Mouse (Mus musculus) embryo, embryonic 10 days (tissue): ENCODE results near the gene Cep250.
A peak's percentile ranks its signal among the peaks of the same experiment; 100 is the strongest.

Source experiments
- DNase-seq: peaks from one replicate; pipeline ENCODE4 v3.0.0-alpha.2; 2015; ENCODE audit warnings: low spot score

The Cep250 gene

DNA sequence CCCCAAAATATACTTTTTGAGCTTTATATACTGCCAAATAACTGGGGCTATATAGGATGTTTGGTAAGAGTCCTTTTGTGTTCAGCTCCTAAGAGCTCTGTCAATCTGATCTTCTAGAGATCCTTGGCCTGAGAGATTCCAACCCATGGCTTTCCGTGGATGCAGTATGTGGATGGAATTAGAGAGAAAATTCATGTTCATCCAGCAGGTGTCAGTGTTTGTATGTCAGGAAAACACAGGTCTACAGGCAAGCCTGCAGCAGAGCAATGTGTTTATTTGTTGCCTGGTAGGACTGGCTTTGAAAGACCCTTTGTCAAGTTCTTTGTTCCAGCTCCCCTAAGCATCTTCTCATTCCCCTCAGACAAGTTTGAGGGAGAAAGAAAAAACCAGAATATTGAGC lies 6.7 kb downstream of the Cep250 start:
- peak; percentile 58 for DNase-seq

DNA sequence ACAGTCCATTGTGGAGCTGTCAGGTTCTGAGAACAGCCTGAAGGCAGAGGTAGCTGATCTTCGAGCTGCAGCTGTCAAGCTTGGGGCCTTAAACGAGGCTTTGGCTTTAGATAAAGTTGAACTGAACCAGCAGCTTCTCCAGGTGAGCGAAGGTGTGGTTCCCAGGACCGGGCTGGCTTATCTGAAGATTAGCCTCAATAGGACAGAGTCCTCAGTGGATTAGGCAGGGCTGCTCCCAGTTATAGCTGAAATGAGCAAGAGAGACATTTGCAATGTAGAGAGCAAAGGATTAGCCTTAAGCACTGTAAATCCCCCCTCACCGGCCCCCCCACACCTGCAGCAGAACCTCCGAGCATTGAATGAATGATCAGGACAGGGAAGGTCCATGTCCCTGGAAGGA lies 17.1 kb downstream of the Cep250 start:
- no peak for DNase-seq

DNA sequence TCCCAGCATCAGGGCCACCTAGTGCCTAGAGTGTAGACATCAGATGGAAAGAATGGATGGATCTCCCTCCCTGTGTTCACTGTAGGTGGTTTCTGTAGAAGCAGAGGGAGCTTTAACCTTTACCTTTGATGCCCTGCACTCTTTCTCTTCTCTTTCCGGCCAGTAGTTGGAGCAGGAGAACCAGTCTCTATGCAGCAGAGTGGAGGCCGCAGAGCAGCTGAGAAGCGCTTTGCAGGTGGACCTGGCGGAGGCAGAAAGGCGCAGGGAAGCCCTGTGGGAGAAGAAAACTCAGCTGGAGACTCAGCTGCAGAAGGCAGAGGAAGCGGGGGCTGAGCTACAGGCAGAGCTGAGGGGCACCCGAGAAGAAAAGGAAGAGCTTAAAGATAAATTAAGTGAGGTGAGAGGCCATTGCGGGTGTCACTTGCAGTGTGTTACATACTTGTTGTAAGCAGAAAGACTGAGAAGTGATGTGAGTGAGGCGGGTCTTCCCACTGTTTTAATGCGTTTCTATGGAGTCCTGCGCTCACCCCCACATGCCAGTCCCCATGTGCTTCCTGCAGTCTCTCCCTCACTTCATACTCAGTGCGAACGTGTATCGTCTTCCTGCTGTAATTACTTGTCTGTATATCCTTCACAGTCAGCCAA lies 18.0 kb downstream of the Cep250 start:
- no peak for DNase-seq

DNA sequence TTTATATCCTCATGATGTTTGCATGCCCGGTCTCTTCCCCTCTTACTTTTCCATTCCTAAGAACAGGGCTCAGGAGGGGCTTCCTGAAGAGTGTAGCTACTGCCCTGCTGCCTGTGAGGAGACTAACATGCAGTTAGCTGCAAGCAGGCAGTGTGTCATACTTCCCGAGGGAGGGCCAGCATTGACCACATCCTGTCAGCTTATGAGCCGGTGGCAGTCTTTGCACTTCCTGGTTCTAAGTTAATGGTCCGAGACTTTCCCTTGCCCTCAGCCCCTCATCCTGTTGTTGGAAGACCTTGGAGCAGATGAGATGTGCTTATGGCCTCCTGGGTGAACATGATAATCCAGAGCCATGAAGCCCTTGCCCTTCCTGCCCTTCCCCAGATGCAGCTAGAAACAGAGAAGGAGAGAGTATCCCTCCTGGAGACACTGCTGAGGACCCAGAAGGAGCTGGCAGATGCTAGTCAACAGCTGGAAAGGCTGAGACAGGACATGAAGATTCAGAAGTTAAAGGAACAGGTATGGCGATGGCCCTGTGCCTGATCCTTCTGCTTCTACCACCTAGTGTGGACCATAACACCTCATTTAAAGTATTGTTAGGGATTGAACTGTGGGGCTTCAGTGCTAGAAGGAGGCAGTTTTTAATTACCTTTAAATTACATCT lies 23.2 kb downstream of the Cep250 start:
- no peak for DNase-seq

DNA sequence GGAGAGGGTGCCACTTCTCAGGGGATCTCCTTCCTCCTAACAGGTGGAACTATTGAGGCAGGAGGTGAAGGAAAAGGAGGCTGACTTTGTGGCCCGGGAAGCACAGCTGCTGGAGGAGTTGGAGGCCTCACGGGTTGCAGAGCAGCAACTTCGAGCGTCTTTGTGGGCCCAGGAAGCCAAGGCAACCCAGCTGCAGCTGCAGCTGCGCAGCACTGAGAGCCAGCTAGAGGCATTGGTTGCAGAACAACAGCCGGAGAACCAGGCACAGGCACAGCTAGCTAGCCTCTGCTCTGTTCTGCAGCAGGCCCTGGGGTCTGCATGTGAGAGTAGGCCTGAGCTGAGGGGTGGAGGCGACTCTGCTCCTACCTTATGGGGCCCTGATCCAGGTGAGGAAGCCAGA lies 29.5 kb downstream of the Cep250 start:
- no peak for DNase-seq

DNA sequence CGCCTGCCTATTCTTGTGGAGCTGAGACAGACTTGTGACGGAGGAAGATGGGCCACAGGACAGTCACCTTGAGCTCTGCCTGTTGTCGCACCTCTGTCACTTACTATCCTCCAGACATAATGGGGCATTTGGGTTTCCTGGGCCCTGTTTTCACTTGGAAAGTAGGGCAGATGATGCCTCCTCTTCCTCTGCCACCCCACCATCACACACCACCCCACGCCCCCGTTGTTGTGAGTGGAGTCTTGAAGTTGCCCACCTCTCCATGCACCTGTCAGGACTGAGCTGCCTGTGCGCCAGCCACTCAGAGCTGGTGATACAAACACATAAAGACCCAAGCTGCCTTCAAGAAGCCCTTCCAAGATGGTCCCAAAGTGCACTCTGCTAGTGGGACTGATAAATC lies 30.9 kb downstream of the Cep250 start:
- DNase-seq: no peak

DNA sequence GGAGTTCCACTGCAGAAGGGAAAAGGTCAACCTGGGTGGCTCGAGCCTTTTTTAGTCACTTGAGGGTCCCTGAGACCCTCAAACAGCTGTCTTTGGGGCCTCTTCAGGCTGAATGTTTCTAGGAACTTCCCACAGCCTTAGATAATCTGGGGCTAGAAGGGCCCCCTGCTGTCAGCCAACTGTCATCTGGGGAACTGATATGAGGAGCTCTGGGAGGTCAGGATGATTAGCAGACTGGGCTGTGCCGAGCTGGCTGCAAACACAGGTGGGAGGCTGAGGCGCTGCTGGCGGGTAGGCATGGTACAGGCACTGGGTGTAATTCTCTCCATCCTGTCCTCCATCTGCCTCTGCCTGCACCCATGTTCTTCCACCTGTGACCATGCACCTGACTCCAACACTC lies 32.8 kb downstream of the Cep250 start:
- no peak for DNase-seq

DNA sequence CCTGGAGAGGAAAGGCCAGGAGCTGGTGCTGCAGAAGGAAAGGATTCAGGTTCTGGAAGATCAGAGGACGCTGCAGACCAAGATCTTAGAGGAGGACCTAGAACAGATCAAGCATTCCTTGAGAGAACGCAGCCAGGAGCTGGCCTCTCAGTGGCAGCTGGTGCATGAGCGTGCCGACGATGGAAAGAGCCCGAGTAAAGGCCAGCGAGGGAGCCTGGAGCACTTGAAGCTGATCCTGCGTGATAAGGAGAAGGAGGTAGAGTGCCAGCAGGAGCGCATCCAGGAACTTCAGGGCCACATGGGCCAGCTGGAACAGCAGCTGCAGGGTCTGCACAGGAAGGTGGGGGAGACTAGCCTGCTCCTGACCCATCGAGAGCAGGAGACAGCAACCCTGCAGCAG lies 34.9 kb downstream of the Cep250 start:
- no peak for DNase-seq

DNA sequence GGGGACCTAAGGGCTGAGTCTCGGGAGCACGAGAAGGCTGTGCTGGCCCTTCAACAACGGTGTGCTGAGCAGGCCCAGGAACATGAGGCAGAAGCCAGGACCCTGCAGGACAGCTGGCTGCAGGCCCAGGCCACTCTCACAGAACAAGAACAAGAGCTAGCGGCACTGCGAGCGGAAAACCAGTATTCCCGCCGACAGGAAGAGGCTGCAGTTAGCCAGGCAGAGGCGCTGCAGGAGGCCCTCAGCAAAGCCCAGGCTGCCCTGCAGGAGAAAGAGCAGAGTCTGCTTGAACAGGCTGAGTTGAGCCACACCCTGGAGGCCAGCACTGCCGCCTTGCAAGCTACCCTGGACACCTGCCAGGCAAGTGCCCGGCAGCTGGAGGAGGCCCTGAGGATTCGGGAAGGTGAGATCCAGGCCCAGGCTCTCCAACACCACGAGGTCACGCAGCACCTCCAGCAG lies 35.6 kb downstream of the Cep250 start:
- no peak for DNase-seq

DNA sequence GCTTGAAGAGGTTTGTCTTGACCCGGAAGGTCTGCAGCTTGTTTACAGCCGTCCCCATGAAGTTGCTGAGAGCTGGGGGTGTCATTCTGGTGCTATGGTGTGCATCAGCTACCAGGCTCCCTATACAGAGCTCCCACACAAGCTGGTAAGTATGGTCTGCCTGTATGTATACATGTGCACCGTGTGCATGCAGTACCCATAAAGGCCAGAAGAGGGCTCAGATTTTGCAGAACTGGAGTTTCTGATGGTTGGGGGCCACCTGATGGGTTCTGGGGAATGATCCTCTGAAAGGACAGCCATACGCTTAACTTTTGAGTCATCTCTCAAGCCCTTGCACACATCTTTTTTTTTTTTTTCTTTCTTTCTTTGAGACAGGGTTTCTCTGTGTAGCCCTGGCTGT lies 49.1 kb downstream of the Cep250 start:
- DNase-seq: no peak

DNA sequence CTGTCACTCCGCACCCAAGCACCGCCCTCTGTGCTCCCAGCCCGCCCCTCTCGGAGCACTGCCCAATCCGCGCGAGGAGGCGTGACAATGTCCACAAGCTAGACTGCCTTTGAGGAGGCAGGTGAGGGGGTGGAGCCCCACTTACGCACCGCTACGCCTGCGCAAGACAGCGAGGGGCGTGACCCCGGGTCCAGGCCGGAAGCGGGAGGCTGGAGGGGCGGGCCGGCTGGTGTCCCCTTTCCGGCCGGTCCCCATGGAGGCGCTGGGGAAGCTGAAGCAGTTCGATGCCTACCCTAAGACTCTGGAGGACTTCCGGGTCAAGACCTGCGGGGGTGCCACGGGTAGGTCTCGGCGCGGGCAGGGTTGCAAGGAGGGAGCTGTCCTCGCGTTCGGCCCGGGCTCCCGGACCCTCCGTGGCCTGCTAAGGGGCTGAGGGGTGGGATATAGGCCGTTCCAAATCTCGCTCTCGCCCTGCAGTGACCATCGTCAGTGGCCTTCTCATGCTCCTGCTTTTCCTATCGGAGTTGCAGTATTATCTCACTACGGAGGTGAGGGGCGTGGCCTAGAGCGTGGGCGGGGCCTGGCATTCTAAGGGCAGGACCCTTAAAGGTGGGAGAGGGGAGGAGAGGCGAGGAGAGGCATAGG lies 51.8 kb downstream of the Cep250 start, which contains the start of the genes 6430550D23Rik and Ergic3:
6430550D23Rik (minus strand) TSS at position 90 of the 645 bp plus-strand sequence.
Ergic3 (plus strand) TSS at position 158 of the 645 bp plus-strand sequence.
- peak; percentile 100 for DNase-seq

DNA sequence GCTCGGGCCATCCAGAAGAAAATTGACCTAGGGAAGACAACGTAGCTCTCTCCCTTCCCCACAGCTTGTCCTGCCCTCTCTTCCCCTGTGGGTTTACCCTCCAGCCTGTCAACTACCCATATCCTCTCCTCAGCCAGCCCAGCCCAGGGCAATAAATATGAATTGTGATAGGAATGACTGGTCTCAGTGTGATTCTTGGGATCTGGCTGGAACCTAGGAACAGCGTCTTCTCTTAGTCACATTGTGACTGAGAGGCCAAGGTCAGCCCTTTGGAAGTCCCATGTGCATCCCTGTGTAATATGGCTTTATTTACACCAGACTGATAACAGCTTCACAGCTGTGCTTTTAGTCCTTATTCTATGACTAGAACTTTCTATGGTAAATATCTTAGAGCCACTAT lies 61.8 kb downstream of the Cep250 start:
- DNase-seq: no peak

DNA sequence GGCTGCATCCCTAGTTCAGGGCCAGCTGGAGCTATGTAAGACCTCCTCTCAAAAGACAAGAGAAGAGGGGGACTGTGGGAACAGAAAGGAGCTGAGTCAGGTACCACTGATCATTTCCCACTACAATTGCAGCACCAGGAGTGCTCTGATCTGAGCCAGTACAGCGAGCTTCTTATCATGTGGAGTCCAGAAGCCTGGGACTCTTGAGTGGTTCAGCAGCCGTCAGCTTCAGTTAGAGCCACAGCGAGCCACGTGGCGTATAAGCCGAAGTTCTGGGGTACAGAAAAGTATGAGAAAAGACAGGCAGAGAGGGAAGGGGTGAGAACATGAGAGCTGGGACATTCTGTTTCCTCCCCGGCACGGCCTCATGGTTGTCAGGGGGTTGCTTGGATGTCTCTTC lies 65.0 kb downstream of the Cep250 start:
- no peak for DNase-seq

DNA sequence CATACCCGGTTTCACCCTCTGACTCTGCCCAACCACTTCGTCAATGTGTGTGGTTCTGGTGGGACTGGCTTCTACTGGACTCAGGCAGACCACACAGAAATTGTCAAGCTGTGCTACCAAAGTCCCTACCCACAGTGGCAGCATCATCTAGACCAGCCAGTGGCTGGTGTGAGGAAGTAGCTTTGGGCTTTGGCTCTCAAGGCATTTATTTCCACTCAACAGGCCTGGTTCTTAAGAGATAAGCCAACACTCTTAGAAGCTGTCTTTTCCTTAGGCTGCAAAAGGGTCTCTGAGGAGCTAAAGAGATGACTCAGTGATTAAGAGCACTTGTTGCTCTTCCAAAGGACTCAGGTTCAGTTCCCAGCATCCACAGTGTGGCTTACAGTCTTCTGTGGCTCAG lies 65.5 kb downstream of the Cep250 start:
- no peak for DNase-seq

DNA sequence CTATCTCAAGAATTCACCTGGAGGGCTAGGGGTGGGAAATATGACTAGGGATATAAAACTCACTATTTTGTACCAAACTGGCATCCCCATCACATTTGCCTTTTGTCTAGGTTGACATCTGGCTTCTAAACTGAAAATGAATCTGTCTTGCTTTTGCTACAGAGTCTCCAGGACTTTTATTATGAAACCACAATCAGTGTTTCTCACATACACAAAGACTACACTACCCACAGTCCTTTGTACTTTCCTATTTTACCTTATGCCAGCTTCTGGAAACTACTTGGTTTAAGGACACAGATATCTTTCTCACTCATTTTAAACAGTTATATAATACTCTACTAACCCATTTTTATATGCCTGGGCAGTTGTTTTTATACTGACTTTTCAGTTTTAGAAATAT lies 69.2 kb downstream of the Cep250 start:
- DNase-seq: no peak

DNA sequence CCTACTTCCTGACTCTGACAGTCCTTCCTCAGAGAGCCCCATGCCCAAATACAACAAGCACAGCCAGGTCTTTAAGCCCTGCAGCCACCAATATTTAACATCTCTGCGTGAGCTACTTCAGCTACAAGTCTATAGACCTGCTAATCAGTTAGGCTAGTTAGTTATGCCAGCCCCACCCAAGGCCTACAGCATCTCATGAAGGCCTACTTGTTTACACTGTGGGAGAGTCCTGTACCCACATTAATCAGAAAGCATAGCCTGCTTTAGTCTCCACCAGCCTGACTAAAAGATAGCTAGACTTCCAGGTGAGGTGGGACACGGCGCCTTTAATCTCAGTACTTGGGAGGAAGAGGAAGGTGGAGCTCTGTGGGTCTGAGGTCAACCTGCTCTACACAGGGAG lies 83.1 kb downstream of the Cep250 start:
- DNase-seq: no peak

DNA sequence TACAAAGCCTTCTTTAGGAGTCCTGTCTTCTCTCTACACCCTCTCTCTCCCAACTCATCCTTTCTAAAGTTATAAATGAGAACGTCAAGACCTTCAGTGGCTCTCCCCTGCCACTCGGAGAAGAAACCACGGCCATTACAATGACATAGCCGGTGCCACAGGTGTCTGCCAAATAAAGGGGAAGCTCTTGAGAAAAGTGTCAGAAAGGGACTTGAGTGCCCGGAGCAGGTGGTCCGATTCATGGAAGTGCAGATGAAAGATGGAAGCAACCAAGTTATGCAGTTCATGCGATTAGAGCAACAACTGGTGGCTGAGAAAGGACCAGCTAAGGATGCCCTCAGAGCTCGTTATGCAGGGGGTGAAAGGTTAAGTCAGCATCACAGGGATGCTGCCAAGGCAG lies 86.6 kb downstream of the Cep250 start:
- no peak for DNase-seq

DNA sequence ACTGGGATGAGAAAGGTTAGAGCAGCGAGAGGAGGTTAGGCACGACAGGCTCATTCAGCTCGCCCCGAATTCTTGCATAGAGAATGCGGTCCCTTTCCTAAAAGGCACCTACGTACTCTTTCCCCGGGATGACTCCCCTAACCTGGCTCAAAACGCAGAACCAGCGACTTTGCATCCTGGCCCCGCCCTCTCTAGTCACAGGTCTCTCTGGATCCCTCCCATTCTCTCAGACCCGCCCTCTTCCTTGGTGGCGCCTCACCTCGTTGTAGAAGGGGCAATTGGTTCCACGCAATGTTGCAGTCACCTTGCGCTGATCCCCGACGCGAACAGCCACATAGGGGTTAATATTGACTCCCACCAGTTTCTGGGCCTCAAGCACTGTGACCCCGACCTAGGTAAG lies 91.7 kb downstream of the Cep250 start:
- DNase-seq: peak; percentile 24
